Mouse (Mus musculus): ENCODE data around the gene Gm10799. TPM values are rescaled to one million over a fixed set of nuclear protein-coding genes. Genes with fewer than 3 reads are reported as not detected.
"Not testable (repeated sequence)": the region's sequence is repeated elsewhere in the genome, so short reads cannot be mapped to it uniquely, and the experiment has no call there.

Gm10799 gene
- polyA plus RNA-seq, 1 experiment from 2014 or later, result not detected

DNA sequence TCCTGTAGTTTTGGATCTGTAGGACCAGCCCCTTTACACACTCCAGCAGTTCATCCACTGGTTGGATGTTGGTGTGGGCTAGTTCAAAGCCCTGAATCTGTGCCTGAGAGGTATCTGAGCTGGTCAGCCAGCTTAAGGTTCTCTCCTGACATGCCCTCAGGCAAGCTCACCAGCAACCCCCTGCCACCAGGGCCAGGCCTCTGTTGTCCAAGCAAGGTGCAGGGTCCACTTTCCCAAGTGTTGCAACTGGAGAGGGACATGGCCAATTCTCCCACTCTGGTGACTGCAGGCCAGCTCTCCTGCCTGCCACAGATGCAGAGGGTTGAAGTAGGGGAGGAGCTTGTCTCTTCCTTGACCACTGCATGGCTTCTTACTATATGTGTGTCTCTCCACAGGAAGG is 15.7 kb upstream of the Gm10799 start:
- peak; percentile 68 for ATAC-seq (ENCODE audit: low read depth)
- not testable (repeated sequence) for H3K27ac ChIP-seq (ENCODE audit: low read length)

DNA sequence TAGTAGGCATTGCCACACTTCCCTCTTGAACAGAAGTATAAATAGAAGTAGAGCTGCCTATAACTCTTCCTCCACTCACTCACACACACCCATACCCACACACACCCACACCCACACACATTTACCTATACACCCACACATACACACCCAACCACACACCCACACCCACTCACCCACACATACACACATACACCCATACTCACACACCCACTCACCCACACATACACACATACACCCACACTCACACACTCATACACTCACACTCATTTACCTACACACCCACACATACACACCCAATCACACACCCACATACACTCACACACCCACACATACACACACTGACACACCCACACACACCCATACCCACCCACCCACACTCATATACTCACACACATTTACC is 14.1 kb upstream of the Gm10799 start:
- H3K27ac ChIP-seq (ENCODE audit: low read length), result no peak overlapping the region
- ATAC-seq (ENCODE audit: low read depth), result 0 out of 2 replicates have a peak, but pooled peaks have one; percentile 3
- H3K9ac ChIP-seq (ENCODE audit: low read depth, low read length), result no peak overlapping the region
- H3K4me3 ChIP-seq (ENCODE audit: low read depth, low read length), result no peak overlapping the region
- peaks cover 28% of the 10 kb centered on the region for H3K4me1 ChIP-seq (ENCODE audit: control insufficient read depth, low read depth, low read length)
- no peaks in the 10 kb centered on the region for H3K9me3 ChIP-seq (replicated peaks; ENCODE audit: control insufficient read depth, low read length)
- no peaks in the 10 kb centered on the region for H3K36me3 ChIP-seq (ENCODE audit: control insufficient read depth, insufficient read depth)
- H3K4me2 ChIP-seq (ENCODE audit: low read depth, low read length), result no peak overlapping the region
- no peaks in the 10 kb centered on the region for H3K27me3 ChIP-seq (ENCODE audit: control insufficient read depth, insufficient read depth, low read depth, low read length)

More for the DNA sequence above, 15.7 kb upstream of the Gm10799 start:
- not testable (repeated sequence) for H3K36me3 ChIP-seq (ENCODE audit: control insufficient read depth, insufficient read depth); H3K9me3 ChIP-seq (replicated peaks; ENCODE audit: control insufficient read depth, low read length); H3K9ac ChIP-seq (ENCODE audit: low read depth, low read length); H3K4me2 ChIP-seq (ENCODE audit: low read depth, low read length); H3K4me3 ChIP-seq (ENCODE audit: low read depth, low read length); H3K27me3 ChIP-seq (ENCODE audit: control insufficient read depth, insufficient read depth, low read depth, low read length)
- H3K4me1 ChIP-seq (ENCODE audit: control insufficient read depth, low read depth, low read length), result peaks cover 22% of the 10 kb centered on the region

DNA sequence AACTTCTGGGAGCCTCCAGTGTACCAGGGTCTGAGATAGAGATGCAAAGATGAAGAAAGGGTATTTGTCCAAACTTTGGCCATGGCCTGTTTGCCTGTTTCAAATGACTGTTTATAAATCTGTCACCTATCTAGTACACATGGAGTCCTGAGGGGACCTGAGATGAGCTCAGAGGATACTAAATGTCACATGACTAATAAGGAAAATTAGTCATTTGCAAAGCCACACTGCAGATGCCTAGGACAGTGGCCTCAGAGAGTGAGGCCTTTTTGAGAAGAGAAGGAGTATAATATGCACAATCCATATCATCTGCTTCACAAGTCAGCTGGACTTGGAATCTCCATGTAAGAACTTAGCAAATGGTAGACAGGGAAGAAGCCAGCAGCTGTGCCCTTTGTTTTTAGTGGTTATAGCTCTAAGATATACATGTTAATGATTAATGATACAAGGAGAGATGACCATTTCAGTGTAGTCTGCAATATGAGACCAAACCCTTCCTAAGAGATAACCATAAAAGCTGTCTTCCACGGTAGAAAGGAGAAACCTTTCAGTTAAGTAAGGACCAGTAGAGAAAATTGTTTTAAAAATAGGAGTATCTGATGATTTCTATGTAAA is 13.2 kb upstream of the Gm10799 start:
- peaks cover 24% of the 10 kb centered on the region for H3K4me1 ChIP-seq (ENCODE audit: control insufficient read depth, low read depth, low read length)
- not testable (repeated sequence) for ATAC-seq (ENCODE audit: low read depth); H3K27me3 ChIP-seq (ENCODE audit: control insufficient read depth, insufficient read depth, low read depth, low read length)

DNA sequence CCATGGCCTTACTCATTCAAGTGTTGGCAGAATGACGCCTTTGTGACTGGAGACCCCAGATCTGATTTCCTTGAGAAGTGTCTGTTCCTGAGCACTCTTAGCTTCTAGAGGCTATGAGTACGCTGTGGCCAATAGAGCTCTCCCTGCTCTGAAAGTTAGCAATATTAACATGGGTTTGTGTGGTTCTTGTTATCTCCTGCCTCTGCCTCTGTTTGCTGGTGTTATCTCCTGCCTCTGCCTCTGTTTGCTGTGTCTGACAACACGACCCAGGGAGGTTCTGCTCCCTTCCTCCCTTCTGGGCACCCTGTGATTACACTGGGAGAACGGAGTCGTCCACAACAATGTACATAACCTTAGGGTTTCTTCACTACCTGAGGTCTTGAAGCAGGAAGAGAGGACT is 9.9 kb upstream of the Gm10799 start:
- 16% methylated on average over 5 of the region's 5 CpGs for WGBS (ENCODE audit: insufficient replicate concordance)
- not testable (repeated sequence) for H3K9me3 ChIP-seq (replicated peaks; ENCODE audit: control insufficient read depth, low read length); H3K27me3 ChIP-seq (ENCODE audit: control insufficient read depth, insufficient read depth, low read depth, low read length); H3K36me3 ChIP-seq (ENCODE audit: control insufficient read depth, insufficient read depth)
- Histone ChIP-seq H3K4me1 (ENCODE audit: control insufficient read depth, low read depth, low read length) (peaks cover 20% of the 10 kb centered on the region), H3K4me2 (ENCODE audit: low read depth, low read length) (peak overlapping the region; percentile 29), H3K27ac (ENCODE audit: low read length) (peak overlapping the region; percentile 81), H3K9ac (ENCODE audit: low read depth, low read length) (peak overlapping the region; percentile 40; the same call in 1 of the 2 replicates), H3K4me3 (ENCODE audit: low read depth, low read length) (0 out of 2 replicates have a peak overlapping the region, but pooled peaks have one; percentile 1)
- peak; percentile 98 for ATAC-seq (ENCODE audit: low read depth)

More for the DNA sequence above, 13.2 kb upstream of the Gm10799 start:
- H3K27ac ChIP-seq (ENCODE audit: low read length); H3K4me2 ChIP-seq (ENCODE audit: low read depth, low read length); H3K9ac ChIP-seq (ENCODE audit: low read depth, low read length); H3K36me3 ChIP-seq (ENCODE audit: control insufficient read depth, insufficient read depth); H3K9me3 ChIP-seq (replicated peaks; ENCODE audit: control insufficient read depth, low read length); H3K4me3 ChIP-seq (ENCODE audit: low read depth, low read length): not testable (repeated sequence)
- no CpG with 5 or more reads among the region's 1 CpGs for WGBS (ENCODE audit: insufficient replicate concordance)

DNA sequence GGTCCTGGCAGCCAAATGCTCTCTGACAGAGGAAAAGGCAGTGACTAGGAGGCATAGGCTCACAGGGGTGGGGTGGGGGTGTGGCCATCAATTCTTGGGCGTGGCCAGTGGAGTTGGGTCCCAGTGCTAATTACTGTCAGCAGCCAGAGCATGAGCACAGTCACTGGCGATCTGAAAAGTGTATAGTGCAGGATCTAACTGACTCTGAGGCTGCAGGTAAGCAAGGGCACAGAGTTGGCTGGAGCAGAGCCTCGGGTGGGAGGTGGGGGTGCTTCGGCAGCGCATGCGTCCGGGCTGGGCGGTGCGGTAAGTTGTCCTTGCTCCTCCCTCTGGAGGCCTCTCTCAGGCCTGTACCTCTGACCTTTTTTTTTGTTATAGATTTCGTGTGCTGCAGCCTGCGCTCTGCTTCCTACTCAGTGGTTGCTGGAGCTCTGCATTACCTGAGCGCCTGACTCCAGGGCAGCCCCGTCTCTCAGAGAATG is 1.4 kb upstream of the Gm10799 start, which contains the start of gene Cd59b:
Gene Cd59b, plus strand, starts transcription at position 146 of the 482 bp plus-strand sequence.
- H3K4me2 ChIP-seq (ENCODE audit: low read depth, low read length), result peak within 1 kb of the TSS; percentile 77
- H3K36me3 ChIP-seq (ENCODE audit: control insufficient read depth, insufficient read depth), result no peaks in the 10 kb centered on the region
- peak within 1 kb of the TSS; percentile 87 for H3K27ac ChIP-seq (ENCODE audit: low read length)
- H3K27me3 ChIP-seq (ENCODE audit: control insufficient read depth, insufficient read depth, low read depth, low read length), result no peaks in the 10 kb centered on the region
- peaks cover 17% of the 10 kb centered on the region for H3K4me1 ChIP-seq (ENCODE audit: control insufficient read depth, low read depth, low read length)
- no peaks in the 10 kb centered on the region for H3K9me3 ChIP-seq (replicated peaks; ENCODE audit: control insufficient read depth, low read length)
- peak; percentile 96 for ATAC-seq (ENCODE audit: low read depth)
- H3K9ac ChIP-seq (ENCODE audit: low read depth, low read length), result peak within 1 kb of the TSS; percentile 67
- WGBS (ENCODE audit: insufficient replicate concordance), result 9% methylated on average over 13 of the region's 13 CpGs
- peak within 1 kb of the TSS; percentile 70 for H3K4me3 ChIP-seq (ENCODE audit: low read depth, low read length)

DNA sequence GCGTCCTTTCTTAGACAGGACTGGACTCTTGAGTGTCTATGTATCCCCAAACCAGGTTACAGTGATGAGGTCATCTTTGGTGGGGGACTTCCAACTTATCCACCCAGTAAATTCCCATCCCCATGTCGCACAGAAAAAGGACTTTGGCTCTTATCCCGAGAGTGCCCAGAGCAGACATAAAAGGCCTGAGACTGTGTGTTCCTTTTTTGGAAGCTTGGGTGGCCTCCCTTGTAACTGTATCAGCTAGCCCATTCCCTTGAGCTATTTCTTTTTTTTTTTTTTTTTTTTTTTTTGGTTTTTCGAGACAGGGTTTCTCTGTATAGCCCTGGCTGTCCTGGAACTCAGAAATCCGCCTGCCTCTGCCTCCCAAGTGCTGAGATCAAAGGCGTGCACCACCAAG is 2.8 kb downstream of the Gm10799 start, which contains the start of gene Gm10912:
Gene Gm10912, plus strand, starts transcription at position 301 of the 400 bp plus-strand sequence.
- not testable (repeated sequence) for H3K27me3 ChIP-seq (ENCODE audit: control insufficient read depth, insufficient read depth, low read depth, low read length); H3K4me3 ChIP-seq (ENCODE audit: low read depth, low read length); ATAC-seq (ENCODE audit: low read depth); H3K4me2 ChIP-seq (ENCODE audit: low read depth, low read length); H3K9ac ChIP-seq (ENCODE audit: low read depth, low read length); H3K9me3 ChIP-seq (replicated peaks; ENCODE audit: control insufficient read depth, low read length); H3K27ac ChIP-seq (ENCODE audit: low read length)
- peaks cover 25% of the 10 kb centered on the region for H3K4me1 ChIP-seq (ENCODE audit: control insufficient read depth, low read depth, low read length)
- 78% methylated on average over 6 of the region's 6 CpGs for WGBS (ENCODE audit: insufficient replicate concordance)
- peaks cover 12% of the 10 kb centered on the region for H3K36me3 ChIP-seq (ENCODE audit: control insufficient read depth, insufficient read depth)

DNA sequence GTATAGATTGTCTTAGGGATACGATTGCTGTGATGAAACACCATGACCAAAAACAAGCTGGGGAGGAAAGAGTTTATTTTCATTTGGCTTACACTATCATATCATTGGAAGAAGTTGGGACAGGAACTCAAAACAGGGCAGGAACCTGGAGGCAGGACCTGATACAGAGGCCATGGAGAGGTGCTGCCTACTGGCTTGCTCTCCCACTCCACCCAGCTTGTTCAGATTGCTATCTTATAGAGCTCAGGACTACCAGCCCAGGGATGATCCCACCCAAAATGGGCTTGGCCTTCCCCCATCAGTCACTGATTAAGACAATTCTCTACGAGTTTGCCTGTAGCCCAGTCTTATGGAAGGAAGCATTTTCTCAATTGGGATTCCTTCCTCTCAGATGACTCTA is 4.2 kb downstream of the Gm10799 start:
- H3K4me3 ChIP-seq (ENCODE audit: low read depth, low read length), result no peak overlapping the region
- peaks cover 13% of the 10 kb centered on the region for H3K4me1 ChIP-seq (ENCODE audit: control insufficient read depth, low read depth, low read length)
- no peak overlapping the region for H3K9ac ChIP-seq (ENCODE audit: low read depth, low read length)
- H3K9me3 ChIP-seq (replicated peaks; ENCODE audit: control insufficient read depth, low read length), result no peaks in the 10 kb centered on the region
- 58% methylated on average over 2 of the region's 2 CpGs for WGBS (ENCODE audit: insufficient replicate concordance)
- H3K36me3 ChIP-seq (ENCODE audit: control insufficient read depth, insufficient read depth), result peaks cover 21% of the 10 kb centered on the region
- no peak overlapping the region for H3K27ac ChIP-seq (ENCODE audit: low read length)
- peak; percentile 74 for ATAC-seq (ENCODE audit: low read depth)
- H3K27me3 ChIP-seq (ENCODE audit: control insufficient read depth, insufficient read depth, low read depth, low read length), result no peaks in the 10 kb centered on the region
- no peak overlapping the region for H3K4me2 ChIP-seq (ENCODE audit: low read depth, low read length)

DNA sequence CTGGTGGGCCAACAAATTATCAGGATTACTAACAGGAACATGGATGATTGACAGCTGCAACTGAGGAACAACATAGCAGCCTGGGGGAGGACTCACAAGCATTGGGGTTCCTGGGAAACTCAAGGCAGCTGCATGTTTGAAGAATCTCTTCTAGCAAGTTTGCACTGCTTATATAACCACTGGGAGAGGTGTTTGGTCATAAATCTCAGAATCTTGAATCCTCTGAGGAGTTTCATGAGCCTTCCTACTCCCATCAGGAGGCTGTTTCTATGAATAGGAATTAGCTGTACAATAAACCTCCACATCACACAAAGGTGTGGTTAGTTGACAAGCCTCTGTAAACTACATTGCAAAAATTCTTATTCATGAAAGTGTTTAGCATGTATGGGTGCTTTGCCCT is 5.7 kb downstream of the Gm10799 start:
- ATAC-seq (ENCODE audit: low read depth), result no peak
- Histone ChIP-seq H3K36me3 (ENCODE audit: control insufficient read depth, insufficient read depth) (peaks cover 27% of the 10 kb centered on the region), H3K4me3 (ENCODE audit: low read depth, low read length) (no peak overlapping the region), H3K4me1 (ENCODE audit: control insufficient read depth, low read depth, low read length) (peaks cover 8% of the 10 kb centered on the region), H3K9me3 (replicated peaks; ENCODE audit: control insufficient read depth, low read length) (no peaks in the 10 kb centered on the region), H3K9ac (ENCODE audit: low read depth, low read length) (no peak overlapping the region), H3K27me3 (ENCODE audit: control insufficient read depth, insufficient read depth, low read depth, low read length) (no peaks in the 10 kb centered on the region), H3K27ac (ENCODE audit: low read length) (no peak overlapping the region), H3K4me2 (ENCODE audit: low read depth, low read length) (no peak overlapping the region)

DNA sequence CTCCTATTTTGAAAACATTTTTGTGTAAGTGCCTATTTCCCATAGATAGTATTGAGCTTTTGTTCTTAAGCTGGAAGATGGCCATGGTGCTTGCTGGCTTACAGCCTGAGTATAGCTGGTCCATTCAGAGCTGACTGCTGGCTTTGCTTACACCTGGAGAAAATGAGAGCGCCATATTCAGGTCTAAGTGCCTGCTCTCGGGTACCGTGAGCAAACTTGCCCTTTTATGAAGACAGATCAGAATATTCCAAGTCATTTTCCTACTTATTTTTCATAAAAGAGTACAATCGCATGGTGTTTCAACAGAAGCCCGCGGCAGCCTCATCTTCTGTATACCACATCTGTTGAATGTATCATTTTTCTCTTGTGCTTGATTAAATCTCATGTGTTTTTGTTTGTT is 7.4 kb downstream of the Gm10799 start:
- 94% methylated on average over 6 of the region's 6 CpGs for WGBS (ENCODE audit: insufficient replicate concordance)
- no peak for ATAC-seq (ENCODE audit: low read depth)

More for the DNA sequence above, 7.4 kb downstream of the Gm10799 start:
- no peak overlapping the region for H3K4me3 ChIP-seq (ENCODE audit: low read depth, low read length)
- peaks cover 27% of the 10 kb centered on the region for H3K36me3 ChIP-seq (ENCODE audit: control insufficient read depth, insufficient read depth)
- H3K9ac ChIP-seq (ENCODE audit: low read depth, low read length), result no peak overlapping the region
- no peaks in the 10 kb centered on the region for H3K27me3 ChIP-seq (ENCODE audit: control insufficient read depth, insufficient read depth, low read depth, low read length)
- no peak overlapping the region for H3K4me2 ChIP-seq (ENCODE audit: low read depth, low read length)
- H3K9me3 ChIP-seq (replicated peaks; ENCODE audit: control insufficient read depth, low read length), result no peaks in the 10 kb centered on the region
- H3K27ac ChIP-seq (ENCODE audit: low read length), result no peak overlapping the region
- peaks cover 8% of the 10 kb centered on the region for H3K4me1 ChIP-seq (ENCODE audit: control insufficient read depth, low read depth, low read length)

All from liver, embryonic 16.5 days (tissue).